Mouse (Mus musculus): Measurements from ENCODE around the gene Yjefn3. TPM values are rescaled to one million over a fixed set of nuclear protein-coding genes. Genes with fewer than 3 reads are reported as not detected.

Gene Yjefn3
- polyA plus RNA-seq, 1 experiment from 2014 or later, result 0.81 TPM

DNA sequence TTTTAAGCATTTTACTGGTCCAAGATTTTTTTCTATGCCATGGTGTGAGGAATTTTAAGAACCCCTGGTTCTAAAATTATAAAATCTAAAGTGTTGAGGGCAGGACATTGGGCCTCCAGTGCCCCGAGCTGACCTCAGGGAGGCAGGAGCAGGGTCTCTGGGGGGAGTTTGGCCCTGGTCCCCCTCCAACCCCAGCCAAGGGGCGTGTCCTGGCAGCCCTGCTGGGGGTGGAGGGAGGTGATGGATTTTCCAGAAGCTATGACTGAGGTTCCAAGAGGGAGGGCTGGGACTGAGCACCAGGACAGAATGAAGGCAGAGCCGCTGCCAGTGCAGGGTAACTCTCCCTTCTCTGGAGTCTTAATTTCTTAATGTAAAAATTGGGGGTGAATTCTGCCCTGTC is 24.5 kb downstream of the Yjefn3 start:
- WGBS (ENCODE audit: insufficient replicate concordance), result 45% methylated on average over 3 of the region's 3 CpGs
- Histone ChIP-seq H3K4me3 (replicated peaks) (no peak overlapping the region), H3K4me2 (no peak overlapping the region), H3K9me3 (replicated peaks) (no peaks in the 10 kb centered on the region; the same call in 1 of the 2 replicates), H3K9ac (no peak overlapping the region), H3K27me3 (peaks cover 71% of the 10 kb centered on the region), H3K27ac (no peak overlapping the region), H3K36me3 (no peaks in the 10 kb centered on the region), H3K4me1 (replicated peaks) (peaks cover 11% of the 10 kb centered on the region)
- ATAC-seq (ENCODE audit: low read depth), result no peak
- no peak for DNase-seq

DNA sequence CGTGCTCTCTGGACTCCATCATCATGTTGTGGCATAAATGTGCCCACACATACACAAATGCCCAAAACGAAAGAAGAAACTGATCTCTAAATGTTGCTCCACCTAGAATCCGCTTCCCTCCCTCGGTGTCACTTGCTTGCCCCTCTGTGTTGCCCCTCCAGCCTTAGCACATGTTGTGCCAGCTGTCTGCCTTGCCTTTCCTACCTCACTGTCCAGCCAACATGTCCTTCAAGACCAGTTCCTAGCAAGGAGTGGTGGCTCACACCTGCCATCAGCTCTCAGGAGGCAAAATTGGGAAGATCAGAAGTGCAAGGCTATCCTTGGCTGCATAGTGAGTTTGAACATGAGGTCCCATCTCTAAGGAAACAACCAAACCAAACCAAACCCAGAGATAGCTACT is 25.1 kb downstream of the Yjefn3 start:
- peaks cover 9% of the 10 kb centered on the region for H3K4me1 ChIP-seq (replicated peaks)
- H3K4me3 ChIP-seq (replicated peaks), result no peak overlapping the region
- DNase-seq, result no peak
- peaks cover 65% of the 10 kb centered on the region for H3K27me3 ChIP-seq
- no peak overlapping the region for H3K4me2 ChIP-seq
- H3K36me3 ChIP-seq, result no peaks in the 10 kb centered on the region
- H3K27ac ChIP-seq, result no peak overlapping the region
- no peak for ATAC-seq (ENCODE audit: low read depth)
- 72% methylated on average over 4 of the region's 4 CpGs for WGBS (ENCODE audit: insufficient replicate concordance)
- no peak overlapping the region for H3K9ac ChIP-seq
- H3K9me3 ChIP-seq (replicated peaks), result no peaks in the 10 kb centered on the region; the same call in 1 of the 2 replicates

DNA sequence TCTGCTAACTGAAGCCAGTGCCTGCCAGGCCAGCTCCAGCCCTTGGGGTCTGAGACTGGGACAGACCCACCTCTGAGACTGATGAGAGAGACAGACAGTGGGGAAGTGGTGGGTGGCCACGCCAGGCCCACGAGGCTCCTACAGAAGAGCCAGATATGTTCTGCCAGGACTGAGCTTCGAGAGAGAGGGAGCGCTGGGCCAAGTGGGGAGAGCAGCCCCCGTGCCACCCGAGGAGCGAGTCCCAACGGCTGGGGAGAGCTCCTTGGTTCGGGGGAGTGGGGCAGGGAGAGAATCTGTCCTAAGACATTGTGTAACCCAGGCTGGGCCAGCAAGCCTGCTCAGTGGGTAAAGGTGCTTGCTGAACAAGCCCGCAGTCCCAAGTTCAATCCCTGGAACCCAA is 25.5 kb downstream of the Yjefn3 start:
- H3K27me3 ChIP-seq, result peaks cover 61% of the 10 kb centered on the region
- ATAC-seq (ENCODE audit: low read depth), result no peak
- WGBS (ENCODE audit: insufficient replicate concordance), result 63% methylated on average over 10 of the region's 10 CpGs
- peaks cover 5% of the 10 kb centered on the region for H3K4me1 ChIP-seq (replicated peaks)
- no peak overlapping the region for H3K27ac ChIP-seq
- no peaks in the 10 kb centered on the region for H3K36me3 ChIP-seq
- DNase-seq, result no peak
- no peak overlapping the region for H3K4me2 ChIP-seq
- no peak overlapping the region for H3K4me3 ChIP-seq (replicated peaks)
- H3K9me3 ChIP-seq (replicated peaks), result no peaks in the 10 kb centered on the region; the same call in 1 of the 2 replicates
- H3K9ac ChIP-seq, result no peak overlapping the region

DNA sequence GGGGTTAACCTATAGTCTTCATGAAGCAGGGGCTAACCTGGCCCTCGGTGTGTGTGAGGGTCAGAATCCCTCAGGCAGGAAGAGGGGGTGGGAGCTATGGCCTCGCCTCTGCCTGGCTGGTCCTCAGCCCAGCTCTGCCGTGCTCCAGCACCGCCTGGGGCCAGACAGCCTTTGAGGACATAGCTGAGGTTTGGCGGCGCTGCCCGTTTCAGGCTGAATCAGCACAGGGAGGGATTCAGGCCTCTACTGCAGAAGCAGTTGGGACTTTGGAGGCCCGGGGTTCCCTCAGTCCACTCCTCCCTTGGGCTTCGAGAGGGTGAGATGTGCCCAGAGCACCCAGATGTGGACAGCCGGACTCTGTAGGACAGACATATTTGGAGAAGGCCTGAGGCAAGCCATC is 26.4 kb downstream of the Yjefn3 start:
- Histone ChIP-seq H3K27me3 (peaks cover 56% of the 10 kb centered on the region), H3K4me3 (replicated peaks) (no peak overlapping the region)

DNA sequence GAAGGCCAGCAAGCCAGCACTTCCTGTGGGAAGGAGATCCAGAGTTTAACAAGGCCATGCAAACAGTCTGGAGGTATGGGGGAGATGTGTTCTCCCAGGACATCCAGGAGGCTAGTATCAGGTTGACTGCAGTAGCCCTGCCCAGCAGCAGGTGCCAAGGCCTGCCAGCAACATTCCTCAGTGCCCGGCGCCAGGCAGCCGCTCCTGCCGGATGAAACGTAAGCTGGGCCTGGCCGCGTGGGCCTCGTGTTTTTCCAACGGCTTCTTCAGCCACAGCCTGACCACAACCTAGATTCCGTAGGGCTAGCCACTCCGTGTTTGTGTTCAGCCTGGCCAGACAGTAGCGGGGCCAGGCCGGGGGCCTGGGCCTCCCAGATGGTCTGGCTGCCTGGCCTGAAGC is 27.9 kb downstream of the Yjefn3 start:
- H3K4me1 ChIP-seq (replicated peaks), result no peaks in the 10 kb centered on the region
- no peak overlapping the region for H3K27ac ChIP-seq
- no peak for DNase-seq
- no peak overlapping the region for H3K9ac ChIP-seq
- ATAC-seq (ENCODE audit: low read depth), result no peak
- H3K27me3 ChIP-seq, result peaks cover 41% of the 10 kb centered on the region
- no peaks in the 10 kb centered on the region for H3K36me3 ChIP-seq
- no peak overlapping the region for H3K4me2 ChIP-seq
- H3K4me3 ChIP-seq (replicated peaks), result no peak overlapping the region
- 77% methylated on average over 13 of the region's 13 CpGs for WGBS (ENCODE audit: insufficient replicate concordance)
- no peaks in the 10 kb centered on the region for H3K9me3 ChIP-seq (replicated peaks)

More for the DNA sequence above, 26.4 kb downstream of the Yjefn3 start:
- no peaks in the 10 kb centered on the region for H3K9me3 ChIP-seq (replicated peaks)
- H3K36me3 ChIP-seq, result no peaks in the 10 kb centered on the region
- 35% methylated on average over 10 of the region's 10 CpGs for WGBS (ENCODE audit: insufficient replicate concordance)
- ATAC-seq (ENCODE audit: low read depth), result no peak
- H3K4me1 ChIP-seq (replicated peaks), result no peaks in the 10 kb centered on the region
- H3K4me2 ChIP-seq, result no peak overlapping the region
- no peak overlapping the region for H3K27ac ChIP-seq
- no peak for DNase-seq
- H3K9ac ChIP-seq, result no peak overlapping the region

DNA sequence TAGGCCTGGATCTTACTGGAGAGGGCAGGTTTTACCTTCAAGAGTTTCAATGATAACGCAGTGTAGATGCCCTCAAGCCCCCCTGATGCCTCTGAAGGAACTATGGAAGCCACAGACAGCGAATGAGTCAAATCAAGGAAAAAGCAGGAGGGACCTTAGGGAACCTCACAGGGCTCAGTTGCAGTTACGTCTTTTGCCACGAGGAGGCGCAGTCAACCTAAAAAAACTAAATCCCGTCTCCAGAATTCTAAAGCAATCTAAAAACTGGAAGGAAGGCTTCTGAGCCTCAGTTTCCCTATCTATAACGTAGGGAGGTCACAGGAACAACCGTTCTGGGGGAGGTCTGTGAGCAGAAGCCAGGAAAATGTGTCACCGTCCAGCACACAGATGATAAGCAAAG is 28.4 kb downstream of the Yjefn3 start:
- 8% methylated on average over 9 of the region's 9 CpGs for WGBS (ENCODE audit: insufficient replicate concordance)
- no peaks in the 10 kb centered on the region for H3K36me3 ChIP-seq
- H3K9me3 ChIP-seq (replicated peaks), result no peaks in the 10 kb centered on the region

DNA sequence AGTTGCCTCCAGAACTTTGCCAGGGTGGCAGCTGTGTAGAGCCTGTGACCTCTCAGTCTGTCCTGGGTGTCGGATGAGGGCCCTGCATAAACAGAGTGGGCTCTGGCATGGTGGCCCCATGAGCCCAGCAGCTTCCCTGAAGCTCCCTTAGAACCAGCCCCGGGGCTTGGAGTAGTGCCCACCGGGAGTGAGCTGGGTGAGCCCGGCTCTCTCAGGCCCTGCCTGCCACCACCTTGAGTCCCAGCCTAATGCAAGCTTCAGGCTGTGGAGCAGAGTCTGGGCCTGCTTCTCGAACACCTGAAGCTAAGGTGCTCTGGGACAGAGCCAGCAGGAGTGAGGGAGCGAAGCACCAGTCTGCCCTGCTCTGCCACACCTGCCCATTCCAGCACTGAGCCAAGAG is 31.6 kb downstream of the Yjefn3 start:
- Histone ChIP-seq H3K27me3 (peaks cover 7% of the 10 kb centered on the region), H3K4me2 (no peak overlapping the region), H3K4me1 (replicated peaks) (no peaks in the 10 kb centered on the region), H3K4me3 (replicated peaks) (no peak overlapping the region), H3K9me3 (replicated peaks) (no peaks in the 10 kb centered on the region), H3K27ac (no peak overlapping the region), H3K36me3 (no peaks in the 10 kb centered on the region), H3K9ac (no peak overlapping the region)
- ATAC-seq (ENCODE audit: low read depth) (no peak), DNase-seq (no peak)
- 71% methylated on average over 6 of the region's 6 CpGs for WGBS (ENCODE audit: insufficient replicate concordance)

More for the DNA sequence above, 28.4 kb downstream of the Yjefn3 start:
- DNase-seq (no peak), ATAC-seq (ENCODE audit: low read depth) (no peak)
- H3K4me3 ChIP-seq (replicated peaks), result no peak overlapping the region
- no peaks in the 10 kb centered on the region for H3K4me1 ChIP-seq (replicated peaks)
- no peak overlapping the region for H3K27ac ChIP-seq
- H3K4me2 ChIP-seq, result no peak overlapping the region
- H3K27me3 ChIP-seq, result peaks cover 36% of the 10 kb centered on the region
- no peak overlapping the region for H3K9ac ChIP-seq

DNA sequence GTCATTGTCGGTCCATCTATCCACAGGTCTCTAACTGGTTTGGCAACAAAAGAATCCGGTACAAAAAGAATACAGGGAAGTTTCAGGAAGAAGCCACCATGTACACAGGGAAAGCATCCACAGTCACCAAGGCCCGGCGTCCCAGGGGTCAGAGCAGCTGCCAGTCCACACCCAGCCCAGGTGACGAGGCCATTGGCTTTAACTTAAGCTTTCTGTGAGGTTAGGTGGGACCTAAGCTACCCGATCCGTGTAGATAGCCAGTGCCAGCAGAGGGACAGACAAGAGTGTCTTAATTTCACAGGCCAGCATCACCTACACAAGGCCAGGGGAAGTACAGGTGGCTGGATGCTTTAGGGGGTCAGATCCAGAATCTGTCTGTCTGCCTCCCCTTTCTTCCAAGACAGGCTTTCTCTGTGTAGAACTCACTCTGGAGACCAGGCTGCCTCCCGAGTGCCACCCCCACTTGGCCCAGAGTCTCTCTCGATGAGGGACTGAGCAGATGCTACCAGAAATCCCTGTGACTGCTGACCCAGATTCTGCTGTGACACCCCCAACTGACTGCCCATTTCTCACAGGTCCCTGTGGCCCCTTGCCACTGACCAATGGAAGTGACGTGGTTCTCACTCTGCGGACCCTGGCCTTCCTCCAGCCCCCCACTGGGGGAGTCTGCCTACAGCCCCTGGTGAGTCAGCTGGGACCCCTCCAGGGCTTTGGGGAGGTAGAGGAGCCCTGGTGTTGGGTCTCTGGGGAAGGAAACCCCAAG is 32.3 kb downstream of the Yjefn3 start:
- no peak for DNase-seq
- Histone ChIP-seq H3K4me3 (replicated peaks) (no peak overlapping the region), H3K4me2 (no peak overlapping the region), H3K27ac (no peak overlapping the region), H3K4me1 (replicated peaks) (no peaks in the 10 kb centered on the region), H3K9me3 (replicated peaks) (no peaks in the 10 kb centered on the region), H3K27me3 (peaks cover 4% of the 10 kb centered on the region; the same call in 1 of the 2 replicates), H3K9ac (no peak overlapping the region), H3K36me3 (no peaks in the 10 kb centered on the region)
- WGBS (ENCODE audit: insufficient replicate concordance), result 71% methylated on average over 11 of the region's 11 CpGs
- no peak for ATAC-seq (ENCODE audit: low read depth)

DNA sequence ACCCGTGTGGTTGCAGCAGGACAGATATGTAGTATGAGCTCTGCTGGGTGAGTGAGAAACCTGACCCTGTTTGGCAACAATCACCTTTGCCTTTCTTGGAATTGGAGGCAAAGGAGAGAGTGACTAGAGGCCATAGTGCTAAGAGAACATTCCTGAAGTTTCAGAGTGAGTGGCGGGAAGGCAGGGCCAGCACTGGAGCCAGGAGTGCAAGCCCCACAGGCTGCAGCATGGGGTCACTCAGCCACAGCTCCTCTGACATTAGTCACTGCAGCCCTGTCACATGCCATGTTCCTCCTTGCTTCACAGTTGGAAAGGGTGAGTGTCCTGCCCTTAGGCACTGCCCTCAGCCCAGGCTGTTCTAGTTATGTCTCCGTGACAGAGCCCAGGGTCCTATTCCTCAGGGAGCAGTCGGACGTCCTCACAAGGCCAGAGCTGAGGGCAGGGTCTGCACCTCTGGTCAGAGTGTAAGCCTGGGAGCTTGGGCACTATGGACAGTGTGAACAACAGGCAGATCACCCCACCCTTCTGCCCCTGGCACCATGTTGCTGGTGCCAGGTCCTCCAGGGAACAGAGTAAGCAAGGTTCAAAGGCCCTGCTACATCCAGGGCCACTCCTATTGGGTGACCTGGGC is 34.7 kb downstream of the Yjefn3 start:
- H3K36me3 ChIP-seq, result no peaks in the 10 kb centered on the region
- no peak overlapping the region for H3K27ac ChIP-seq
- H3K9ac ChIP-seq, result no peak overlapping the region
- ATAC-seq (ENCODE audit: low read depth) (no peak), DNase-seq (no peak)
- H3K4me1 ChIP-seq (replicated peaks), result peaks cover 15% of the 10 kb centered on the region
- H3K9me3 ChIP-seq (replicated peaks), result no peaks in the 10 kb centered on the region
- H3K4me2 ChIP-seq, result no peak overlapping the region
- WGBS (ENCODE audit: insufficient replicate concordance), result 68% methylated on average over 5 of the region's 5 CpGs
- peaks cover 4% of the 10 kb centered on the region; the same call in 1 of the 2 replicates for H3K27me3 ChIP-seq
- H3K4me3 ChIP-seq (replicated peaks), result no peak overlapping the region

DNA sequence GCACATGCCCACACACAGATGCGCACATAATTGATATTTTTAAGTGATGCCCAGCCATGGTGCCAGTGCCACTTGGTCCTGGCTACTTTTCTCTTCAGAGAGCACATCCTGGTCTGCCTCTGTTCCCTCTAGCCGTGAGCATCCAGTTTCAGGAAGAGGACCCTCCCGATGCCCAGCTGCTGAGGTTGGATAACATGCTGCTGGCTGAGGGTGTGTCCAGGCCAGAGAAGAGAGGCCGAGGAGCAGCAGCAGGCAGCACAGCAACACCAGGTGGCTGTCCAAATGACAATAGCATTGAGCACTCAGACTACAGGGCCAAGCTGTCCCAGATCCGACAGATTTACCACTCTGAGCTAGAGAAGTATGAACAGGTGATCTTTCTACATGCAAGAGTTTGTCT is 38.3 kb downstream of the Yjefn3 start:
- H3K27me3 ChIP-seq, result no peaks in the 10 kb centered on the region
- H3K9ac ChIP-seq, result no peak overlapping the region
- H3K4me2 ChIP-seq, result no peak overlapping the region
- no peaks in the 10 kb centered on the region for H3K36me3 ChIP-seq
- DNase-seq (no peak), ATAC-seq (ENCODE audit: low read depth) (peak; percentile 55; the same call in 1 of the 2 replicates)
- H3K4me1 ChIP-seq (replicated peaks), result peaks cover 15% of the 10 kb centered on the region
- no peaks in the 10 kb centered on the region for H3K9me3 ChIP-seq (replicated peaks)
- WGBS (ENCODE audit: insufficient replicate concordance), result 40% methylated on average over 5 of the region's 5 CpGs
- H3K27ac ChIP-seq, result no peak overlapping the region
- no peak overlapping the region for H3K4me3 ChIP-seq (replicated peaks)

DNA sequence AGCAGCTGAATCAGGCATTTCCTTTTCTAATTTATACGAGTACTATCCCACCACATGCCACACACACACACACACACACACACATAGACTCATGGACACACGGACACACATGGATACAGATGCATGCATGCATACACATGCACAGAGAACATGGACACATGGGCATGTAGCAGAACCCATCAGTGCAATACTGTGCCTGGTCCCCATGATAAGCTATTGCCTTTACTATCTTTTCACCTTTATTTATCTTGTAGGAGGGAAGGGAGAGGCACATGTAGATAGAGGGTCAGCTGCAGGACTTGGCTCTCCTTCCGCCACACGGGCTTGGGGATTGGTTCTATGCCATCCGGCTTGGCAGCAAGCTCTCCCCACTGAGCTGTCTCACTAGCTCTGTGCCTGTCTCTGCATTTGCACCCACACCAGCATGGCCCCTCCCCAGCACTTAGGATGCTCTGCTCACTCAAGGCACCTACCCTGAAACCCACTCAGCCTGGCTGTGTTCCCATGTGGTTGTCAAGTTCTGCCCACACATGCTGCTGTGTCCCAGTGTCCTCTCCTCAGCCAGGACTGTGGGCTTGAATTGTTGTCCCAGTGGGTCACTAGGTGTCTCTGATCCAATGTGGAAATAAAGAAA is 39.0 kb downstream of the Yjefn3 start:
- 59% methylated on average over 5 of the region's 5 CpGs for WGBS (ENCODE audit: insufficient replicate concordance)
- Histone ChIP-seq H3K4me2 (no peak overlapping the region), H3K27me3 (no peaks in the 10 kb centered on the region), H3K27ac (no peak overlapping the region), H3K9ac (no peak overlapping the region), H3K4me3 (replicated peaks) (no peak overlapping the region), H3K9me3 (replicated peaks) (no peaks in the 10 kb centered on the region), H3K4me1 (replicated peaks) (peaks cover 15% of the 10 kb centered on the region), H3K36me3 (no peaks in the 10 kb centered on the region)
- DNase-seq, result no peak
- peak; percentile 52; the same call in 1 of the 2 replicates for ATAC-seq (ENCODE audit: low read depth)
